Mouse (Mus musculus): ENCODE data around the gene Zfp710. TPM values are rescaled to one million over a fixed set of nuclear protein-coding genes. Genes with fewer than 3 reads are reported as not detected.

The Zfp710 gene
- total RNA-seq, 2 experiments from 2014 or later: 18.4 to 20.2 TPM

DNA sequence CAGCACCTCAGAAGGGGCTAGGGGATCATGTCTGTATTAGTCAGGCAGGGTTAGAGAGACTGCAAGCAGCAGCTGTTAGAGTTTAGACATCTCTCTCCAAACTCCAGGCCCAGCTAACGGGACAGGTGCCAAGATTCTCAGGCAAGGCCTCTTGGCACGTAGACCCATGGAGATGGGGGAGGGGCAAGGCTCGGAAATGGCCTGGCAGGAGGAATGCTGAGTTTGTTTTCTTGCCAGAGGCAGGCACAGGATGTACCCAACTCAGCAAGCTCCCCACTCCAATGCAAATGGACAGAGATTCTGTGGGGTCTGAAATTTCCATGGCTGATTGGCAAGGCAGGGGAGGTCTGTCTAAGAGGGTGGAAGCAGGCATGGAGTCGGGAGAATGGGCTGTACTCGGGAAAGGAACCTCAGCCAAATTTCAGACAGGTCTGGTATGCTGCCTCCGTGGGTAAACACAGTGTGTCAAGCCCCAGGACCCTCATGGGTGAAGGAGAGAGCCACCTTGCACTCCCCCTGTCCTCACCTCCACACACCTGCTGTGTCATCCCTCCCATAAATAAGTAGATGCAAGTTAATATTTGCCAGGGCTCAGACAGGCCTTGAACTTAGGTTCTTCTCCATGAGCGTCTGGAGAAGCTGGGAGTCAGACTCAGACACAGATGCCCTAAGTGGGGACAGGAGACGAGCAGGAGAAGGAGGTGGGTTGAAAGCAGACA lies 110.0 kb downstream of the Zfp710 start:
- intact Hi-C loops (cut with DNase I): no loop called here
- DNase-seq (ENCODE audit: low spot score in 2 of 2): peak; percentile 61 to 70

DNA sequence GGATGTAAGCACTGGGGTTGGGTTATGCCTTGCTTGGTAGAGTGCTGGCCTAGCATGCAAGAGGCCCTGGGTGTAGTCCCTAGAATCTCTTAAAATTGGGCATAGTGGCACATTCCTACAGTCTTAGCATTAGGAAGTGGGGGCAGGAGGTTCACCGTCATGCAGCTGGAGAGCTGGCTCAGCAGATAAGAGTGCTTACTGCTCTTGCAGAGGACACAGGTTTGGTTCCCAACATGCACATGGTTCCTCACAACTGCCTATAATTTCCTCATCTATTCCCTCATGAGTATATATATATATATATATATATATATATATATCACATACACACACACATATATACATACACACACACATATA lies 110.5 kb downstream of the Zfp710 start:
- intact Hi-C loops (cut with DNase I): no loop called here
- no peak for DNase-seq (ENCODE audit: low spot score in 2 of 2)

DNA sequence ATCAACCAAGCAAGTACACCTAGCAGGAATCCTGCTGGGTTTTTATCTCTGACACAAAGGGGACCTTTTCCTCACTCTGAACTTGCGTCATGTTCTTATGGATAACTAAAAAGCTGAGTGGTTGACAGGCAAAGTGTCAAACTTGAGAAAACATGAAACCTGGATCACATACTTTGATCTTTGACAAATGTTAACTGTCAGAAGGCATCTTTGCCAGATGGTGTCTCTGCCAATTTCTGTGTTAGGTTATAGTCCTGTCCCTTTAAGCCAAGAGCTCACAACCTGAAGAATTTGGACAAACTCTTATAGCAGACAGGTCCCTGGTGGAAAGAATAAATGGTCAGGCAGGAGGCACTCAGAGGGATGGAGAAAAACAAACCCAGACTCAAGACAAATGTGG lies 113.8 kb downstream of the Zfp710 start:
- intact Hi-C loops (cut with DNase I): no loop called here
- no peak for DNase-seq (ENCODE audit: low spot score in 2 of 2)

DNA sequence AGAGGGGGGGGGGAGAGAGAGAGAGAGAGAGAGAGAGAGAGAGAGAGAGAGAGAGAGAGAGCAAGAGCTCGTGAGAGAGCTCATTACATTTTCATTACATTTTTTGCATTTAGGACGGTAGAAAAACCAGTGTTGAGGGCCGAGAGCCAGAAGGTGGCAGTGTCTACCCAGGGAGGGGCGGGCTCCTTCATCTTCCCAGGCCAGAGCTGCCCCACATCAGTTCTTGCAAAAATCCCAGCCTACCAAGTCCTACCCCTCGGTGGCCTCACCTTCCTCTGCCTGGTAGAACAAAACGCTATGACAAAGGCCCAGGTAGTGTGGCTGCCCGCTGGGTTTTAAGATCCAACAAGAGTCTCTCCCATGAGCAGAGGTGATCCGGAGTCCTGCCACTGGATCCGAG lies 116.2 kb downstream of the Zfp710 start:
- peak; percentile 50 to 72 for DNase-seq (ENCODE audit: low spot score in 2 of 2)
- intact Hi-C loops (cut with DNase I): loop anchor here (2.0 to 5.0 kb wide), 2 partner anchors 56 to 74 kb away; no protein-coding TSS in a partner anchor

Other genes starting within 250 kb of the Zfp710 start
- gene Mesp1, start 231.0 kb upstream of the Zfp710 start, total RNA-seq (2021): not detected
- 1 to 10 TPM; 1.5 to 1.7 TPM for gene Mesp2, start 214.1 kb upstream of the Zfp710 start, total RNA-seq (2021)
- 1 to 10 TPM; 4.9 to 6.0 TPM for gene Anpep, start 163.8 kb upstream of the Zfp710 start, total RNA-seq (2021)
- 10 to 100 TPM; 38.2 to 42.9 TPM for gene Ap3s2, start 104.2 kb upstream of the Zfp710 start, total RNA-seq (2021)
- 10 to 100 TPM; 12.8 to 14.2 TPM for gene Arpin, start 89.5 kb upstream of the Zfp710 start, total RNA-seq (2021)
- gene Idh2, start 90.6 kb downstream of the Zfp710 start, total RNA-seq (2021): 10 to 100 TPM; 52.2 to 55.6 TPM
- 10 to 100 TPM; 16.9 to 19.1 TPM for gene Sema4b, start 162.0 kb downstream of the Zfp710 start, total RNA-seq (2021)
- 10 to 100 TPM; 21.7 to 21.8 TPM for gene Cib1, start 208.0 kb downstream of the Zfp710 start, total RNA-seq (2021)
- gene Gdpgp1, start 208.1 kb downstream of the Zfp710 start, total RNA-seq (2021): 1 to 10 TPM; 6.0 to 6.6 TPM
- gene Ttll13, start 221.6 kb downstream of the Zfp710 start, total RNA-seq (2021): 1 to 10 TPM; 1.7 to 1.8 TPM
- gene Ngrn, start 236.4 kb downstream of the Zfp710 start, total RNA-seq (2021): 10 to 100 TPM; 44.8 to 45.9 TPM
- 10 to 100 TPM; 19.0 to 25.3 TPM for gene Vps33b, start 244.8 kb downstream of the Zfp710 start, total RNA-seq (2021)